Mouse (Mus musculus) forebrain, embryonic 11.5 days (tissue): Measurements from ENCODE around the gene Baz2b. TPM values are rescaled to one million over a fixed set of nuclear protein-coding genes. Genes with fewer than 3 reads are reported as not detected.
"Not testable (repeated sequence)": the region's sequence is repeated elsewhere in the genome, so short reads cannot be mapped to it uniquely, and the experiment has no call there.

Experiments
- ATAC-seq: fragments of 200-750 bp; cut with Nextera tagmentation; replicated peaks from 2 replicates; pipeline ENCODE4 v1.8.0; 2017; ENCODE audit warnings: moderate TSS enrichment; ENCODE audit not compliant: low FRiP score
- DNase-seq: peaks from one replicate; pipeline ENCODE4 v3.0.0-alpha.2; 2017; ENCODE audit warnings: low spot score
- H3K27ac ChIP-seq: fragments of 300-500 bp; sonication (generic); 2 replicates; pipeline ENCODE4 v1.5.1; 2014; ENCODE audit warnings: low read depth, low read length
- H3K27me3 ChIP-seq: fragments of 300-500 bp; sonication (generic); 2 replicates; pipeline ENCODE4 v1.6.1; 2014; ENCODE audit warnings: mild to moderate bottlenecking, low read length, mixed read lengths; ENCODE audit not compliant: control insufficient read depth, insufficient read depth
- H3K36me3 ChIP-seq: fragments of 300-500 bp; sonication (generic); 2 replicates; pipeline ENCODE4 v1.6.1; 2014; ENCODE audit warnings: mild to moderate bottlenecking, low read length, moderate library complexity, mixed read lengths; ENCODE audit not compliant: control insufficient read depth, insufficient read depth
- H3K4me1 ChIP-seq: fragments of 300-500 bp; sonication (generic); replicated peaks from 2 replicates; pipeline ENCODE4 v1.6.1; 2014; ENCODE audit warnings: low read length, mixed read lengths; ENCODE audit not compliant: control insufficient read depth, insufficient read depth
- H3K4me2 ChIP-seq: fragments of 300-500 bp; sonication (generic); 2 replicates; pipeline ENCODE4 v1.6.1; 2014; ENCODE audit warnings: low read depth, mild to moderate bottlenecking, low read length, moderate library complexity, mixed read lengths; ENCODE audit not compliant: severe bottlenecking
- H3K4me3 ChIP-seq: fragments of 300-500 bp; sonication (generic); 2 replicates; pipeline ENCODE4 v1.5.1; 2014; ENCODE audit warnings: low read depth, low read length
- H3K9ac ChIP-seq: fragments of 300-500 bp; sonication (generic); 2 replicates; pipeline ENCODE4 v1.6.1; 2014; ENCODE audit warnings: low read length
- H3K9me3 ChIP-seq: fragments of 300-500 bp; sonication (generic); 2 replicates; pipeline ENCODE4 v1.6.1; 2016; ENCODE audit warnings: low read length, mixed read lengths; ENCODE audit not compliant: control insufficient read depth
- WGBS: fragments of 180-500 bp; shearing (Covaris S2); extraction: QIAGEN DNeasy Blood & Tissue Kit; methylation state at CpG from one replicate; pipeline ENCODE4 v1.1.7; 2014; 5-methylcytosine and 5-hydroxymethylcytosine counted together
- polyA plus RNA-seq: library from polyadenylated mRNA; unstranded; fragments of >200 nt; fragmentation: Nextera tagmentation; extraction: Ambion mirVana; gene quantifications from 2 replicates; pipeline ENCODE4 v1.2.1, GENCODE M21; 2014

Gene Baz2b
- polyA plus RNA-seq, 1 experiment from 2014 or later = 84.0 TPM

- 92% methylated on average over 7 of the region's 7 CpGs for WGBS
- H3K9ac ChIP-seq, ATAC-seq, H3K4me2 ChIP-seq, DNase-seq, H3K4me1 ChIP-seq, H3K27me3 ChIP-seq, H3K4me3 ChIP-seq, H3K36me3 ChIP-seq, H3K27ac ChIP-seq, H3K9me3 ChIP-seq: not testable (repeated sequence)
Measured at GRCm38 (mm10) chr2:60134958-60135357, 74.7 kb downstream of the Baz2b start.

GRCm38 (mm10) chr2:60133072-60133471 lies 76.6 kb downstream of the Baz2b start:
- no peak for DNase-seq
- H3K36me3 ChIP-seq = no peaks in the 10 kb centered on the region
- H3K9ac ChIP-seq = no peak overlapping the region
- no peaks in the 10 kb centered on the region for H3K9me3 ChIP-seq
- H3K4me3 ChIP-seq = no peak overlapping the region
- H3K27me3 ChIP-seq = no peaks in the 10 kb centered on the region; the same call in 1 of the 2 replicates
- 82% methylated on average over 2 of the region's 2 CpGs for WGBS
- no peak overlapping the region for H3K27ac ChIP-seq
- H3K4me2 ChIP-seq = no peak overlapping the region
- no peak for ATAC-seq
- no peaks in the 10 kb centered on the region for H3K4me1 ChIP-seq

GRCm38 (mm10) chr2:60132269-60133042 lies 77.2 kb downstream of the Baz2b start:
- DNase-seq (no peak), ATAC-seq (no peak)
- no peaks in the 10 kb centered on the region for H3K36me3 ChIP-seq
- no peaks in the 10 kb centered on the region for H3K4me1 ChIP-seq
- 81% methylated on average over 10 of the region's 10 CpGs for WGBS
- no peak overlapping the region for H3K9ac ChIP-seq
- H3K27ac ChIP-seq = no peak overlapping the region
- no peaks in the 10 kb centered on the region for H3K9me3 ChIP-seq
- H3K4me2 ChIP-seq = no peak overlapping the region
- H3K4me3 ChIP-seq = no peak overlapping the region
- no peaks in the 10 kb centered on the region; the same call in 1 of the 2 replicates for H3K27me3 ChIP-seq

- no peak overlapping the region for H3K4me3 ChIP-seq
- ATAC-seq (no peak), DNase-seq (no peak)
- H3K4me1 ChIP-seq = no peaks in the 10 kb centered on the region
- H3K36me3 ChIP-seq = no peaks in the 10 kb centered on the region
- no peak overlapping the region for H3K27ac ChIP-seq
- H3K27me3 ChIP-seq = no peaks in the 10 kb centered on the region; the same call in 1 of the 2 replicates
- 93% methylated on average over 7 of the region's 7 CpGs for WGBS
- no peak overlapping the region for H3K4me2 ChIP-seq
- no peaks in the 10 kb centered on the region for H3K9me3 ChIP-seq
- H3K9ac ChIP-seq = no peak overlapping the region
Measured at GRCm38 (mm10) chr2:60128631-60129030, 81.0 kb downstream of the Baz2b start.

GRCm38 (mm10) chr2:60126831-60127230 lies 82.8 kb downstream of the Baz2b start:
- H3K9me3 ChIP-seq = no peaks in the 10 kb centered on the region
- peak; percentile 81 for DNase-seq
- peaks cover 2% of the 10 kb centered on the region; the same call in 1 of the 2 replicates for H3K4me1 ChIP-seq
- H3K27me3 ChIP-seq = no peaks in the 10 kb centered on the region; the same call in 1 of the 2 replicates
- H3K27ac ChIP-seq = no peak overlapping the region; the same call in 1 of the 2 replicates
- peak overlapping the region; percentile 32; the same call in 1 of the 2 replicates for H3K4me2 ChIP-seq
- peak overlapping the region; percentile 1; the same call in 1 of the 2 replicates for H3K4me3 ChIP-seq
- ATAC-seq = peak; percentile 63
- H3K36me3 ChIP-seq = no peaks in the 10 kb centered on the region
- no peak overlapping the region for H3K9ac ChIP-seq
- 2% methylated on average over 7 of the region's 7 CpGs for WGBS

GRCm38 (mm10) chr2:60126292-60126691 lies 83.3 kb downstream of the Baz2b start:
- Histone ChIP-seq H3K4me1 (peaks cover 4% of the 10 kb centered on the region), H3K4me3 (peak overlapping the region; percentile 95), H3K9me3 (no peaks in the 10 kb centered on the region), H3K9ac (peak overlapping the region; percentile 100; the same call in 1 of the 2 replicates), H3K4me2 (peak overlapping the region; percentile 71), H3K27me3 (no peaks in the 10 kb centered on the region; the same call in 1 of the 2 replicates), H3K27ac (no peak overlapping the region), H3K36me3 (no peaks in the 10 kb centered on the region)
- WGBS = 7% methylated on average over 8 of the region's 8 CpGs
- ATAC-seq (no peak), DNase-seq (no peak)

- Histone ChIP-seq H3K4me1 (peaks cover 7% of the 10 kb centered on the region), H3K27ac (peak overlapping the region; percentile 99), H3K36me3 (no peaks in the 10 kb centered on the region), H3K4me3 (peak overlapping the region; percentile 95), H3K27me3 (no peaks in the 10 kb centered on the region), H3K9ac (peak overlapping the region; percentile 100), H3K4me2 (peak overlapping the region; percentile 71), H3K9me3 (no peaks in the 10 kb centered on the region)
- under 1% methylated on average over 63 of the region's 83 CpGs for WGBS
- ATAC-seq (peak; percentile 71), DNase-seq (peak; percentile 84)
Measured at GRCm38 (mm10) chr2:60125049-60126004, 84.3 kb downstream of the Baz2b start.

- Histone ChIP-seq H3K9ac (peak overlapping the region; percentile 100), H3K27ac (peak overlapping the region; percentile 99), H3K9me3 (no peaks in the 10 kb centered on the region), H3K4me1 (peaks cover 11% of the 10 kb centered on the region), H3K27me3 (no peaks in the 10 kb centered on the region), H3K4me2 (peak overlapping the region; percentile 53), H3K4me3 (peak overlapping the region; percentile 95), H3K36me3 (no peaks in the 10 kb centered on the region)
- peak; percentile 74 for ATAC-seq
- 0% methylated on average over 30 of the region's 47 CpGs for WGBS
- DNase-seq = peak; percentile 83
Measured at GRCm38 (mm10) chr2:60124648-60125048, 85.0 kb downstream of the Baz2b start.
